Mouse (Mus musculus) liver, embryonic 15.5 days (tissue): Measurements from ENCODE around the gene Suox. TPM values are rescaled to one million over a fixed set of nuclear protein-coding genes. Genes with fewer than 3 reads are reported as not detected.
"Not testable (repeated sequence)": the region's sequence is repeated elsewhere in the genome, so short reads cannot be mapped to it uniquely, and the experiment has no call there.

Experiments used
- ATAC-seq: fragments of 200-750 bp; cut with Nextera tagmentation; 2 replicates; pipeline ENCODE4 v1.8.0; 2017; ENCODE audit warnings: moderate number of reproducible peaks, mild to moderate bottlenecking, moderate library complexity; ENCODE audit not compliant: insufficient read depth
- H3K27ac ChIP-seq: fragments of 300-500 bp; sonication (generic); replicated peaks from 2 replicates; pipeline ENCODE4 v1.5.1; 2015; ENCODE audit warnings: mild to moderate bottlenecking, inconsistent platforms
- H3K27me3 ChIP-seq: fragments of 300-500 bp; sonication (generic); 2 replicates; pipeline ENCODE4 v1.6.1; 2015; ENCODE audit warnings: mild to moderate bottlenecking, inconsistent platforms
- H3K36me3 ChIP-seq: fragments of 300-500 bp; sonication (generic); replicated peaks from 2 replicates; pipeline ENCODE4 v1.6.1; 2015; ENCODE audit warnings: moderate library complexity, mild to moderate bottlenecking, inconsistent platforms
- H3K4me1 ChIP-seq: fragments of 300-500 bp; sonication (generic); replicated peaks from 2 replicates; pipeline ENCODE4 v1.6.1; 2015; ENCODE audit warnings: inconsistent platforms
- H3K4me2 ChIP-seq: fragments of 300-500 bp; sonication (generic); 2 replicates; pipeline ENCODE4 v1.6.1; 2015; ENCODE audit warnings: moderate library complexity, mild to moderate bottlenecking, inconsistent platforms
- H3K4me3 ChIP-seq: fragments of 300-500 bp; sonication (generic); replicated peaks from 2 replicates; pipeline ENCODE4 v1.5.1; 2015; ENCODE audit warnings: mild to moderate bottlenecking, inconsistent platforms
- H3K9ac ChIP-seq: fragments of 300-500 bp; sonication (generic); 2 replicates; pipeline ENCODE4 v1.6.1; 2015; ENCODE audit warnings: moderate library complexity, mild to moderate bottlenecking, inconsistent platforms
- H3K9me3 ChIP-seq: fragments of 300-500 bp; sonication (generic); replicated peaks from 2 replicates; pipeline ENCODE4 v1.6.1; 2016; ENCODE audit warnings: inconsistent platforms
- WGBS: fragments of 180-500 bp; shearing (Covaris S2); methylation state at CpG from one replicate; pipeline ENCODE4 v1.1.7; 2015; ENCODE audit warnings: mixed read lengths; ENCODE audit not compliant: insufficient replicate concordance; 5-methylcytosine and 5-hydroxymethylcytosine counted together
- polyA plus RNA-seq: library from polyadenylated mRNA; unstranded; fragments of >200 nt; fragmentation: Nextera tagmentation; extraction: Ambion mirVana; gene quantifications from 2 replicates; pipeline ENCODE4 v1.2.1, GENCODE M21; 2015

Gene Suox
- polyA plus RNA-seq, result 14.3 and 14.7 TPM in 2 replicates

DNA sequence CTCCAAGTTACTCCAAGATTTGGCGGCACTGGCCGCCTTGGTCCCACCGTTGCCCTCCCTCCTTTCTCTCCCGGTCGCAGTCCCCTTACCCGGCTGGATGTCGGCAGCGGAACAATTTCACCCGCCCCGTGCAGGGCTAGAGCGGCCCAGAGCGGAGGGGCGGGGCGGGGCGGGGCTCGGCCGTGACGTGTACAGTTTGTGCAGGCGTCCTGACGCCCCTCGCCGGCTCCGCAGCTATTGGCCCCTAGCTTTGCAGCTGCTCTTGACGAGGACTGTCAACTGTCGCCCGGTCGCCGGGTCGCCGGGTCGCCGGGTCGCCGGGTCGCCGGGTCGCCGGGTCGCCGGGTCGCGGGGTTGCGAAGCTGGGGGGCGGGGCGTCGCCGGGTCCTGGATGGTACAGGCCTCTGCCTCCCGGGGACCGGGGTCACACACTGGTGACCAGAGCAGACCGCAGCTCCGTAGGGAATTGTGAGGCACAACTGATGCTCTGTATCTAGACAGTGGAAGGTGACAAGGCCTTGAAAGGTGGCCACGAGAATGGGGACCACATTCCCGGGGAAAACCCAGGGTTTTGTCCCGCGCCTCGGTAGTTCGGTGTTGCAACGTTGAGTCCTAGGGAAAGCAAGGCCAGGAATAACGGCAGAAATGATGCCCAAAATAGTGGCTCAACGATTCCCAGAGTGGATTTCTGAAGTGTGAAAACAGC is at the start of gene Suox:
Gene Suox, minus strand, starts transcription at position 311 of the 706 bp plus-strand sequence.
- Histone ChIP-seq H3K4me3 (peak within 1 kb of the TSS; percentile 79), H3K4me2 (peak within 1 kb of the TSS; percentile 97), H3K9me3 (no peaks in the 10 kb centered on the region), H3K27ac (peak within 1 kb of the TSS; percentile 73), H3K9ac (peak within 1 kb of the TSS; percentile 69), H3K36me3 (peaks cover under 1% of the 10 kb centered on the region; the same call in 1 of the 2 replicates), H3K27me3 (peaks cover 47% of the 10 kb centered on the region), H3K4me1 (peaks cover 25% of the 10 kb centered on the region)
- ATAC-seq, result peak; percentile 95
- under 1% methylated on average over 60 of the region's 60 CpGs for WGBS

DNA sequence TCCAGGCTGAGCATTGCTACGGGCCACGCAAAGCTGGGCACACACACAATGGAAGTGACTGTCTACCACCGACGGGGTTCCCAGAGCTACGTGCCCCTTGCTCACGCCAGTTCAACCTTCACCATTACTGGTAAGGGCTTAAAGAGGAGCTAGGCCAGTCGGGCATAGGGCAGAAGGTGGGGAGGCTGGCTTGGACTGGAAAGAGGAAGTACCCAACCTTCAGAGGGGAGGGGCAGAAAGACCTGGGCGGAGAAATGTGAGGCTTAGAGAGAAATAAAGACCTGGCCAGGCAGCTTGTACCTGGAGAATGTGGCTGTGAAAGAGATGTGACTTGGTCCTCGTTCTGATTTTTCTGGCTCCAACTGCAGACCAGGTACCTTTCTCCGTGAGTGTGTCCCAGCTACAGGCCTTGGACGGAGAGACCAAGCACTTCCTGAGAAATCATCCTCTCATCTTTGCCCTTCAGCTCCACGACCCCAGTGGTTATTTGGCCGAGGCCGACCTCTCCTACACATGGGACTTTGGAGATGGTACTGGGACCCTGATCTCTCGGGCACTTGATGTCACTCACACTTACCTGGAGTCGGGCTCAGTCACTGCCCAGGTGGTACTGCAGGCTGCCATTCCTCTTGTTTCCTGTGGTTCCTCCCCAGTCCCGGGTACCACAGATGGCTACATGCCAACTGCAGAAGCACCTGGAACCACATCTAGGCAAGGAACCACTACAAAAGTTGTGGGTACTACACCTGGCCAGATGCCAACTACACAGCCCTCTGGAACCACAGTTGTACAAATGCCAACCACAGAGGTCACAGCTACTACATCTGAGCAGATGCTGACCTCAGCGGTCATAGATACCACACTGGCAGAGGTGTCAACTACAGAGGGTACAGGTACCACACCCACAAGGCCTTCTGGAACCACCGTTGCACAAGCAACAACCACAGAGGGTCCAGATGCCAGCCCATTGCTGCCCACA is 42.0 kb upstream of the Suox start:
- Histone ChIP-seq H3K4me3 (no peak overlapping the region), H3K36me3 (no peaks in the 10 kb centered on the region), H3K4me1 (no peaks in the 10 kb centered on the region), H3K9me3 (no peaks in the 10 kb centered on the region), H3K9ac (no peak overlapping the region), H3K27me3 (0 out of 2 replicates have a peak, but pooled peaks cover 7% of the 10 kb centered on the region), H3K27ac (no peak overlapping the region), H3K4me2 (no peak overlapping the region)
- ATAC-seq, result no peak
- WGBS, result 60% methylated on average over 19 of the region's 19 CpGs

DNA sequence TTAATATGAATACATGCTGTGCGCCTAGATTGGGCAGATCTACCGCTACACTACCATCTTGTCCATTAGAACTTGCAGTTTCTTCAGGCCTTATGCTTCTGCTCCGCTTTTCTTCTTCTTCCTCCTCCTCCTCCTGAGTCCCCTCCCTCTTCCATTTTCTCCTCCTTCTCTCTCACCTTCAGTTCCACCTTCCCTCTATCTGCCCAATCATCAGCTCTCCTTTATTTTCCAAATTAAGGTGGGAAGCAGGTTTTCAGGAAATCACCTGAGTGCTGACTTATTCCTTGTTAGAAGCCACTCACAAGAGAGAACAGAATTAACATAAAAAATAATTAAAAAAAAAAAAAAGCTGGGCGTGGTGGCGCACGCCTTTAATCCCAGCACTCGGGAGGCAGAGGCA is 37.4 kb upstream of the Suox start:
- not testable (repeated sequence) for H3K4me2 ChIP-seq, H3K27me3 ChIP-seq
- 83% methylated on average over 7 of the region's 7 CpGs for WGBS

DNA sequence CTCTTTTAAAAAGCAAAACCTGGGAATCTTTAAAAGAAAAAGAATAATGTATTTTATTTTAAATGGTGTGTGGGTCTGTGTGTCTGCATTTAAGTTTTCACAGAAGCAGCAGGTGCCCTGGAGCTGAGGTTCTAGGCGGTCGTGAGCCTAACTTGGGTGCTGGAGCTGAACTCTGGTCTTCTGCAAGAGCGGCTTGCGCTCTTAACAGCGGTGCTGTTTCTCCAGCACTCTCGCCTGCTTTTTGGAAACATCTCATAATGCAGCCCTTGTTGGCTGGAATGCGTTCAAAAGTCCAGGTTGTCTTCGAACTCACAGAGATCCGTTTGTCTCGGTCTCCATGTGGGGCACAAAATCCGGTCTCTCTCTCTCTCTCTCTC is 31.4 kb upstream of the Suox start:
- Histone ChIP-seq H3K9me3 (no peaks in the 10 kb centered on the region), H3K36me3 (peaks cover 32% of the 10 kb centered on the region), H3K27ac (peak overlapping the region; percentile 62), H3K4me3 (peak overlapping the region; percentile 75), H3K9ac (peak overlapping the region; percentile 49), H3K4me2 (peak overlapping the region; percentile 75), H3K27me3 (no peaks in the 10 kb centered on the region), H3K4me1 (peaks cover 38% of the 10 kb centered on the region)
- WGBS, result 11% methylated on average over 11 of the region's 11 CpGs
- ATAC-seq, result peak; percentile 16; the same call in 1 of the 2 replicates

More for the DNA sequence above, 37.4 kb upstream of the Suox start:
- not testable (repeated sequence) for H3K9me3 ChIP-seq, ATAC-seq, H3K9ac ChIP-seq, H3K36me3 ChIP-seq, H3K4me1 ChIP-seq, H3K4me3 ChIP-seq, H3K27ac ChIP-seq

DNA sequence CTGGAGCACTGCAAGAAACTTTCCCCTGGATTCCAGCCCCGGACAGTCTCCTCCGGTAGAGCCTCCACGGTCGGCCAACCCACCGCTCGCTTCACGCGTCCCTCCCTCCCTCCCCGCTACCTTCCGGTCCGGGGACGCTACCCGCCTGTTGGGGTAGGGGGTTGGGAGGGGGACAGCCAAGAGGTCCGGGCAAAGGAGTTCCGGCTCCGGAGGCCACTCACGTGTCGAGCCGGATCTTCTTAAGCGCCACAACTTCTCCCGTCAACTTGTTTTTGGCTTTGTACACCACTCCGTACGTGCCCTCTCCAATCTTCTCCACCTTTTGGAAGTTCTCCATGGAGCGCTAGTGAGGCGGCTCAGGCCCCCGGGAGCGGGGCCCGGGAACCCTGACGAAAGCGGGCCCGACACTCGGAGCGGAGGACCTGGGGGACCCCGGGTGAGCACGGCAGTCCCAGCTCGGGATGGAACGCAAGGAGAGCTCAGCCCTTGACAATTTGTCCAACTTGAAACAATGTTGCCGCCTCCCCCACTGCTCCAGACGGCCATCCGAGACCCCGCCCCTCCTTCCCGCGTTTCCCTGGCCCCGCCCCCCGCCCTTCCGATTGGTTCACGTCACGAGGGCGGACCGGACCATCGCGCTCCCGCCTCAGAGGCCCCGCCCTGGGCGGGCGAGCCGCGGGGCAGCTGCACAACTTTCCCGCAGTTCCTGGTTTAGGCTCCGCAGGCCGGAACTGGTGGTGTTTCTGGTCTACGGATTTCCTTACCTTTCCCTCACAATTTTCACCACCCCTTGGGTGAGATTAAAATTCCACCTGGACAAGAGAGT is 30.8 kb upstream of the Suox start, which contains the start of gene Cdk2:
Gene Cdk2, minus strand, starts transcription at position 541 of the 826 bp plus-strand sequence.
- peak; percentile 86 for ATAC-seq
- no peaks in the 10 kb centered on the region for H3K27me3 ChIP-seq
- peaks cover 38% of the 10 kb centered on the region for H3K36me3 ChIP-seq
- H3K4me2 ChIP-seq, result peak within 1 kb of the TSS; percentile 75
- H3K27ac ChIP-seq, result peak within 1 kb of the TSS; percentile 92
- peaks cover 44% of the 10 kb centered on the region for H3K4me1 ChIP-seq
- no peaks in the 10 kb centered on the region for H3K9me3 ChIP-seq
- H3K4me3 ChIP-seq, result peak within 1 kb of the TSS; percentile 75
- under 1% methylated on average over 61 of the region's 62 CpGs for WGBS
- peak within 1 kb of the TSS; percentile 88 for H3K9ac ChIP-seq

DNA sequence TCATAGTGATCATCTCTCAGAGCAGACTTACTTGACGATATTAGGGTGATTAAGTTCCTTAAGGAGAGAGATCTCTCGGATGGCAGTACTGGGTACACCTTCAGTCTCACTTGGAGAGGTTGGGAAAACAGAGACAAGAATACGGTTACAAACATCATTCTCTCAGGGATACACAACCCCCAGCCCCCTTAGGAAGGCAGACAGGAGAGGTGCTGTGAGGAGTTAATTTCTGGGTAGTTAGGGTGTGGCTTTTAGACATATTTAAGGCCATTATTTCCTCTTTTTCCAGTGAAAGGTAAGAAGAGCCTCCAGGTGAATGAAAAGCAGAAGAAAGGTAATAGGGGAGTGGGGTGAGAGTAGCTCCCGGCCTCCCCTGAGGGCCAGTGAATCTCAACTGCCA is 30.0 kb upstream of the Suox start, which contains the start of gene Pmel:
Gene Pmel, plus strand, starts transcription at position 301 of the 400 bp plus-strand sequence.
- Histone ChIP-seq H3K27ac (peak within 1 kb of the TSS; percentile 92), H3K4me1 (peaks cover 52% of the 10 kb centered on the region), H3K9ac (peak within 1 kb of the TSS; percentile 88), H3K27me3 (no peaks in the 10 kb centered on the region), H3K9me3 (no peaks in the 10 kb centered on the region), H3K36me3 (peaks cover 46% of the 10 kb centered on the region), H3K4me3 (peak within 1 kb of the TSS; percentile 75), H3K4me2 (peak within 1 kb of the TSS; percentile 75)
- no peak for ATAC-seq
- WGBS, result 22% methylated on average over 4 of the region's 4 CpGs

DNA sequence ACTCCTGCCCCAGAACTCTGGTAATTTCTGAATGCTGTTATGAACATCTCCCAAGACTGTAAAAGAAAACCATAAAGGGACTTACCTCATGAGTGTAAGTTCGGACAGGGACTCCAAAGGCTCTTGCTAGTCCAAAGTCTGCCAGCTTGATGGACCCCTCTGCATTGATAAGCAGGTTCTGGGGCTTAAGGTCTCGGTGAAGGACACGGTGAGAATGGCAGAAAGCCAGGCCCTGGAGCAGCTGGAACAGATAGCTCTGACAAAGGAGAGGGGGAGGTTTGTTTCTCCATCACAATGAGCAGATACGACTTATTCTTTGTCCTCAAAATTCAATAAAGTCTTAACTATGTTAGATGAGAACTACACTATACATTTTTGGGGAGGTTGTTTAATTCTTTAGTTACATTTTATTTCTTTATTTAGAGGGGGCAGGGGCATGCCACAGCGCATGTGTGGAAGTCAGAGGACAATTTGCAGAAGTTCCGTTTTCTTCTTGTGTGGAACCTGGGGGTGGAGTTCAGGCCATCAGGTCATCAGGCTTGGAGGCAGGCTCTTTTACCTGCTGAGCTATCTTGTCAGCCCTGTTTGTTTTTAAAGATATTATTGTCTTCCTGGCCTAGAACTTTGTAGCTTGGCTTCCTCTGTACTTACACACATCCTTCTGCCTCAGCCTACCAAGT is 28.6 kb upstream of the Suox start:
- no peak overlapping the region for H3K9ac ChIP-seq
- no peak for ATAC-seq

DNA sequence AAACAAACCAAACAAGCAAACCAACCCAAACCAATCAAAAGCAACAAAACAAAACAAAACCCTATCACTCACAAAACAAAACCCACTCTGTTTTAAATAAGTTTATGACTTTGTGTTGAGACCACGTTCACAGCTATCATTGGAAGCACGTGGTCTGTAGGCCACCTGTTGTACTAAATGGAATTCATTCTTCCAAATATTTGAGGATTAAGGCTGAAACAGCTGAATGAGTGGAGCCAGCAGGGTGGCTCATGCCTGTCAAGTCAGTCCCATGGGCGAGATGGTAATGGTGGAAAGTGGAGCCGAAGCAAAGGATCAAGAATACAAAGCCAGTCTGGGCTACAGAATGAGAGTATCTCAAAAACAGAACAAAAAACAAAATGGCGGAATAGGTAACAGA is 26.8 kb upstream of the Suox start:
- Histone ChIP-seq H3K9ac (no peak overlapping the region), H3K4me3 (no peak overlapping the region), H3K4me2 (no peak overlapping the region), H3K9me3 (no peaks in the 10 kb centered on the region), H3K4me1 (peaks cover 66% of the 10 kb centered on the region), H3K27ac (no peak overlapping the region), H3K27me3 (no peaks in the 10 kb centered on the region), H3K36me3 (peaks cover 61% of the 10 kb centered on the region)
- ATAC-seq, result no peak
- WGBS, result 87% methylated on average over 5 of the region's 5 CpGs

More for the DNA sequence above, 28.6 kb upstream of the Suox start:
- H3K27me3 ChIP-seq, result no peaks in the 10 kb centered on the region
- H3K36me3 ChIP-seq, result peaks cover 58% of the 10 kb centered on the region
- 0 out of 2 replicates have a peak overlapping the region, but pooled peaks have one; percentile 16 for H3K27ac ChIP-seq
- 52% methylated on average over 6 of the region's 6 CpGs for WGBS
- H3K4me2 ChIP-seq, result peak overlapping the region; percentile 75
- H3K9me3 ChIP-seq, result no peaks in the 10 kb centered on the region
- H3K4me3 ChIP-seq, result no peak overlapping the region
- H3K4me1 ChIP-seq, result peaks cover 62% of the 10 kb centered on the region

DNA sequence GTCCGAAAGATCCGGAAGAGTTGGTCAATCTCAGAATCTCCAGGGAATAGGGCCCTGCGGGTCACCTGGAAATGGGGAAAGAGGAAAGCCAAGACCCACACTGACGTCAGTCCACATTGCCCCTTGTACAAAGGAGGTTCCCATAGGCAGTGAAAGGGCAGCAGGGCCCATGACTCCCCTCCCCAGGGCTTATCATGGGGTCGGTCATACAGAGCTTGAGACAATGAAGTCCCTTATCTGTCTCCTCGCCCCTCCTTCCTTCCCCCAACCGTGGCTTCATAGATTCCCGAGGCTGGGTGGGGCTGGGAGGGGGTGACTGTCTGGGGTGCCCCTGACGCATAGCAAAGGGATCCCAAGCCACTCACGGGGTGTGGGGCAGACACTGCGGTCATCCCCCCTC is 25.7 kb upstream of the Suox start:
- Histone ChIP-seq H3K4me3 (no peak overlapping the region), H3K27me3 (no peaks in the 10 kb centered on the region), H3K4me2 (no peak overlapping the region), H3K27ac (no peak overlapping the region), H3K4me1 (peaks cover 69% of the 10 kb centered on the region), H3K9ac (no peak overlapping the region), H3K9me3 (no peaks in the 10 kb centered on the region), H3K36me3 (peaks cover 61% of the 10 kb centered on the region)
- WGBS, result 46% methylated on average over 11 of the region's 11 CpGs
- no peak for ATAC-seq

DNA sequence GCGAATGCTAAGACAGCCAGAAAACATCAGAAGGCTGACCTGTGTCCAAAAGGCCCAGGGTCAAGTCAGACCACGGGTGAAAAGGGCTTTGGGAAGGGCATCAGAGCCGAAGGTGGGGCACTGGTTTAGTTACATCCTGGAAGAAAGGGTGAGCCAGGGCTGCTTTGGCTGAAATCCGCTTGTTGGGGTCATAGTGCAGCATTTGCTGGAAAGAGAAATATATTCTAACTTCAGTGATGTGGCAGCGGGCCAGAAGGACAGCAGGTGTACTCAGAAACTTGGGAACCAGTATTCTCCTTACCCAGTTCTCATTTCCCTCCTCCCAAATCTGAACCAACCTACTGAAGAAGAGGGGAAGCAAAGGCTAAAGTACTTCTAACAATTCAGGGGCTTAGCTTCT is 25.1 kb upstream of the Suox start:
- Histone ChIP-seq H3K36me3 (peaks cover 61% of the 10 kb centered on the region), H3K4me2 (no peak overlapping the region), H3K9me3 (no peaks in the 10 kb centered on the region), H3K27me3 (no peaks in the 10 kb centered on the region), H3K27ac (no peak overlapping the region), H3K4me3 (no peak overlapping the region), H3K9ac (no peak overlapping the region), H3K4me1 (peaks cover 71% of the 10 kb centered on the region)
- ATAC-seq, result no peak
- WGBS, result 77% methylated on average over 5 of the region's 5 CpGs
